Mouse (Mus musculus) embryonic facial prominence, embryonic 14.5 days (tissue): Measurements from ENCODE around the gene Hhipl1. TPM values are rescaled to one million over a fixed set of nuclear protein-coding genes. Genes with fewer than 3 reads are reported as not detected.

ENCODE experiments used
- ATAC-seq: fragments of 200-750 bp; cut with Nextera tagmentation; 2 replicates; pipeline ENCODE4 v1.8.0; 2017; ENCODE audit warnings: low read depth, moderate number of reproducible peaks, moderate TSS enrichment
- DNase-seq: peaks from one replicate; pipeline ENCODE4 v3.0.0-alpha.2; 2015; ENCODE audit warnings: low spot score
- H3K27ac ChIP-seq: fragments of 300-500 bp; sonication (generic); replicated peaks from 2 replicates; pipeline ENCODE4 v1.5.1; 2014; ENCODE audit warnings: low read depth, mild to moderate bottlenecking, low read length, moderate library complexity
- H3K27me3 ChIP-seq: fragments of 300-500 bp; sonication (generic); replicated peaks from 2 replicates; pipeline ENCODE4 v1.6.1; 2014; ENCODE audit warnings: low read length; ENCODE audit not compliant: control insufficient read depth, insufficient read depth
- H3K36me3 ChIP-seq: fragments of 300-500 bp; sonication (generic); 2 replicates; pipeline ENCODE4 v1.6.1; 2014; ENCODE audit warnings: low read length, mixed read lengths; ENCODE audit not compliant: control insufficient read depth, insufficient read depth
- H3K4me1 ChIP-seq: fragments of 300-500 bp; sonication (generic); 2 replicates; pipeline ENCODE4 v1.6.1; 2014; ENCODE audit warnings: antibody characterized with exemption, low read length; ENCODE audit not compliant: control insufficient read depth, insufficient read depth
- H3K4me2 ChIP-seq: fragments of 300-500 bp; sonication (generic); 2 replicates; pipeline ENCODE4 v1.6.1; 2014; ENCODE audit warnings: low read depth, mild to moderate bottlenecking, low read length, moderate library complexity, mixed read lengths
- H3K4me3 ChIP-seq: fragments of 300-500 bp; sonication (generic); 2 replicates; pipeline ENCODE4 v1.5.1; 2014; ENCODE audit warnings: low read depth, mild to moderate bottlenecking, low read length
- H3K9ac ChIP-seq: fragments of 300-500 bp; sonication (generic); 2 replicates; pipeline ENCODE4 v1.6.1; 2014; ENCODE audit warnings: low read depth, mild to moderate bottlenecking, low read length, moderate library complexity, mixed read lengths
- H3K9me3 ChIP-seq: fragments of 300-500 bp; sonication (generic); 2 replicates; pipeline ENCODE4 v1.6.1; 2016; ENCODE audit warnings: low read length; ENCODE audit not compliant: control insufficient read depth
- whole genome bisulfite sequencing: fragments of 180-500 bp; shearing (Covaris S2); extraction: QIAGEN DNeasy Blood & Tissue Kit; methylation state at CpG from one replicate; pipeline ENCODE4 v1.1.7; 2014; 5-methylcytosine and 5-hydroxymethylcytosine counted together
- polyA plus RNA-seq: library from polyadenylated mRNA; unstranded; fragments of >200 nt; fragmentation: Nextera tagmentation; extraction: Ambion mirVana; gene quantifications from 2 replicates; pipeline ENCODE4 v1.2.1, GENCODE M21; 2014

Gene Hhipl1
- 0.58 and 0.64 TPM in 2 replicates for polyA plus RNA-seq

DNA sequence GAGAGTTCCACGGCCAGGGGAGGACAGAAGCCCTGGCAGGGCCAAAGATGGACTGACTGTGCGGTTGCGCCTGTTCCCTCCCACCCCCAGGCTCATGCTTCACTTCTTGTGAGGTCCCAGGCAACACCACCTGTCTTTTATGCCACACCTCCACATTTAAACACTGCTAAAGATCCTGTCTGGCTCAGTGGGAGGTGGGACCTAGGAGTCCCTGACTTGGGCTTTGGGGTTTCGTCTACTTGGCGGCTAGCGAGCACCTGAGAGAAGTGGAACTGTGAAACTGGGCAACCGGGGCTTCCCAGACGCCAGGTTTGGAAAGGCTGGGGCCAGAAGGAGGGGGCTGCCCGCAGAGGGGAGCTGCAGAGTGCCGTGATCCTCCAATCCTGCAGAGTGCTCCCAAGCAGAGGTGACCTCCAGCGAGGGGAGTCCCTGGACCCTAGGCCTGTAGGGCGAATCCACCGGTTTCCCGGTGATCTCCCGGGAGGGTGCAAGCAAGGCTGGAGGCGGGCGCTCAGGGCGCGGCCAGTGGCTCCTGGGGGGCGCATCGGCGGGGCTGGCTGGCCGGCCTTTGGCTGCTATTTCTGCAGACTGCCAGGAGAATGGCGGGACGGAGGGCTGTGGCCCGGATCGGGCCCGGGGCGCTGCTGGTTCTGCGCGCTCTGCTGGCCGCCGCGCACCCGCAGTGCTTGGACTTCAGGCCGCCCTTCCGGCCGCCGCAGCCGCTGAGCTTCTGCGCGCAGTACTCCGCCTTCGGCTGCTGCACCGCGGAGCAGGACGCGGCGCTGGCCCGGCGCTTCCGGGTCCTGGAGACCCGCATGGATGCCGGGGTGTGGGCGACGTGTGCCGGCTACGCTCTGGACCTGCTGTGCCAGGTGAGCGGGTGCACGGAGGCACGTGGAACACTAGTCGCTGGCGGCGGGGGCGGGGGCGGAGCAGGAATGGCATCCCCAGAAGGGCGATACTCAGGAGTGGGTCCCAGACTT lies at the start of gene Hhipl1:
Gene Hhipl1, plus strand, starts transcription at position 459 of the 983 bp plus-strand sequence.
- Histone ChIP-seq H3K4me3 (peak within 1 kb of the TSS; percentile 57), H3K4me2 (peak within 1 kb of the TSS; percentile 98), H3K27me3 (peaks cover 28% of the 10 kb centered on the region), H3K27ac (no peak within 1 kb of the TSS), H3K4me1 (no peaks in the 10 kb centered on the region; the same call in 1 of the 2 replicates), H3K9ac (peak within 1 kb of the TSS; percentile 73), H3K36me3 (no peaks in the 10 kb centered on the region), H3K9me3 (no peaks in the 10 kb centered on the region)
- 6% methylated on average over 35 of the region's 67 CpGs for WGBS
- DNase-seq: peak; percentile 56
- ATAC-seq: peak; percentile 56; the same call in 1 of the 2 replicates

DNA sequence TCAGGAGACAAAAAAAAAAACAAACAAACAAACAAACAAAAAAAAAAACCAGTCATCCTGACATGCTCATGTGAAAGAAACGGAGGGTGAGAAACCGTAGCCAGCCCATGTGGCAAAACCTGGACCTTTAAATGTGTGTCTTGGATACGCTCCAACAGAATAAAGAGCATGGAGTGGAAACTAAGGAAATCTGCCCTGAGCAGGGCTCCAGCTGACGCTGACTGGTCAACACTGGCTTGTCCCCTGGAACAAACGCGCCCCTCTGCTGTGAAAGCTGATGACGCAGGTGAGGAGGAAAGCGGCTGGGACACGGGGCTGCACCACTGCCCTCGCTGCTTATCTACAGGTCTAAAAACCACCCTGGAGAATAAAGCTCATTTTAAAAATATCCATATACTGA lies 49.3 kb upstream of the Hhipl1 start:
- Histone ChIP-seq H3K9ac (no peak overlapping the region), H3K9me3 (no peaks in the 10 kb centered on the region), H3K4me1 (peaks cover 14% of the 10 kb centered on the region), H3K36me3 (no peaks in the 10 kb centered on the region), H3K27me3 (no peaks in the 10 kb centered on the region), H3K4me2 (no peak overlapping the region), H3K27ac (no peak overlapping the region), H3K4me3 (no peak overlapping the region)
- DNase-seq (no peak), ATAC-seq (no peak)
- WGBS: 47% methylated on average over 10 of the region's 10 CpGs

DNA sequence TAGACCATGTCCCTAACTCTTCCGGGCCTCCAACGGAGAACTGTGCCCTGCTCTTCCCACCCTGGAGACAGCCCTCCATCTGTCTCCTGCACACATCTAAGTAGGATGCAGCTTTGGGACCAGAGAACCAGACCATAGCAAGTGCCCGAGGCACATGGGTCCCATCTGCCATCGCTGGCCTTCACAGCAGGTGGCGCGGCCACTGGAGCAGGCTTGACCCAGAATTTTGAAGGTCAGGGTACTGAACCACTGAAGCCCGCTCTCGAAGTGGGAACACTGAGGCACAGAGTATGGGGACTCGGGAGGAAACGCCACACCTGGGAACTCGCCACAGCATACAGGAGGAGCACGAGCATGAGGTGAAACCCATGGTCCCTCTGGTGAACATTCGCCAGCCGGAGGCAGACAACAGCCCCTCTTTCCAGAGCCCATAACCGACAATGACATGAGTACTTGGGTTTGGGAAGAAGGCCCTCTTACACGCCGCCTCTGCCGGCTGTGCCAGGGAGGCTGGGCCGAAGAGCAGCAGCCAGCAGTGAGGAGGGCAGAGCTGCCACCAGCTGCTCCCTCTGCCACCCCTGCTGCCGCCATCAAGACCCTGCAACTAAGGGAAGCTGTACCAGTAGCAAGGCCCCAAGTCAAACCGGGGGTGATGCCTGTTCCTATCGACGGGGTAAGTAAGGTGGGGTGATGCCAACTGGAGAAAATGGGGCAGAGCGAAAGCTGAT lies 46.6 kb upstream of the Hhipl1 start:
- Histone ChIP-seq H3K4me1 (0 out of 2 replicates have a peak, but pooled peaks cover 8% of the 10 kb centered on the region), H3K4me3 (no peak overlapping the region), H3K4me2 (no peak overlapping the region), H3K9me3 (no peaks in the 10 kb centered on the region), H3K36me3 (no peaks in the 10 kb centered on the region), H3K9ac (no peak overlapping the region), H3K27ac (no peak overlapping the region), H3K27me3 (no peaks in the 10 kb centered on the region)
- WGBS: 83% methylated on average over 24 of the region's 24 CpGs
- ATAC-seq (no peak), DNase-seq (no peak)

DNA sequence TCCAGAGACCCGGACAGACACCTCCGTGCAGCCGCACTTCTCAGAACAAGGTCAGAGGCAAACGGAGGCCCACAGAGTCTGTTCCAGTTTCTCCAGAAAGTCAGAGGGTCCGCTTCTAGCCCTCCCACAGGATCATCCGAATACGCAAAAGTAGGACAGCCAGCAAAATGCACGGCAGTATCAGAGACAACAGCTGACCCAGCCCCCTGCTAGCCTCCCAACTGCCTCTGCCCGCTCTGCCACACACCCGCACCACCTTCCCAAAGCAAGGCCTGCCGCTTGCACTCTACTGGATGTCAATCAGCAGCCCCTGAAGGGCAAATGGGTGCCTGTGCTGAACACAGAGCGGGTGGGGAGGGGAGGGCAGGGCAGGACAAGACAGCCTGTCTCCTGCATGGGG lies 45.1 kb upstream of the Hhipl1 start:
- no peak overlapping the region for H3K9ac ChIP-seq
- H3K36me3 ChIP-seq: no peaks in the 10 kb centered on the region
- H3K4me1 ChIP-seq: peaks cover 19% of the 10 kb centered on the region
- 81% methylated on average over 12 of the region's 12 CpGs for WGBS
- no peak for DNase-seq
- no peak overlapping the region for H3K27ac ChIP-seq
- H3K4me3 ChIP-seq: no peak overlapping the region
- no peaks in the 10 kb centered on the region for H3K9me3 ChIP-seq
- H3K27me3 ChIP-seq: no peaks in the 10 kb centered on the region
- no peak for ATAC-seq
- H3K4me2 ChIP-seq: no peak overlapping the region

DNA sequence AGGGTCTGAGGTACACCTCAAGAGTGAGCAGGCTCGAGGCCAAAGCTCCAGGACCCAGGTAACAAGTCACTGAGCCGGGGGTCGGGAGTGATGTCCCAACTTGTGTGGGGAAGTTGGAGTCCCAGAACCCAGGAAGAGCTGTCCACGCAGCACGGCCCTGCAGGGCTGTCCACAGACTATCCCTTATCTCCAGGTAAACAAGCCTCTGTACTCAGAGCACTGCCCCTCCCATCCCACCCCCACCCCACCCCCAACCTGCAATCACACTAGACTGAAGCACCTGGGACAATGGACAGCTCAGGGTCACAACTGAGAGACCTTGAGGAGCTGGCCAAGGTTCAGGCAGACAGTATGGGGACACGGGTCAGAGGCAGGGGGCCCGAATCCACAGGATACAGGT lies 41.2 kb upstream of the Hhipl1 start:
- 82% methylated on average over 7 of the region's 7 CpGs for WGBS
- Histone ChIP-seq H3K4me1 (peaks cover 24% of the 10 kb centered on the region), H3K27ac (no peak overlapping the region), H3K9ac (no peak overlapping the region), H3K27me3 (no peaks in the 10 kb centered on the region), H3K4me3 (no peak overlapping the region), H3K9me3 (no peaks in the 10 kb centered on the region), H3K4me2 (no peak overlapping the region), H3K36me3 (no peaks in the 10 kb centered on the region)
- no peak for DNase-seq
- no peak for ATAC-seq

- Histone ChIP-seq H3K4me1 (peaks cover 29% of the 10 kb centered on the region), H3K9ac (no peak overlapping the region; the same call in 1 of the 2 replicates), H3K9me3 (no peaks in the 10 kb centered on the region), H3K27ac (no peak overlapping the region; the same call in 1 of the 2 replicates), H3K36me3 (no peaks in the 10 kb centered on the region), H3K4me2 (peak overlapping the region; percentile 41), H3K4me3 (no peak overlapping the region), H3K27me3 (no peaks in the 10 kb centered on the region)
- ATAC-seq (peak; percentile 74; the same call in 1 of the 2 replicates), DNase-seq (peak; percentile 74)
- 26% methylated on average over 25 of the region's 27 CpGs for WGBS
Measured at GRCm38 (mm10) chr12:108265831-108266619, 40.0 kb upstream of the Hhipl1 start.

- Histone ChIP-seq H3K27me3 (no peaks in the 10 kb centered on the region), H3K36me3 (no peaks in the 10 kb centered on the region), H3K4me1 (peaks cover 44% of the 10 kb centered on the region), H3K4me2 (no peak overlapping the region), H3K9ac (no peak overlapping the region), H3K4me3 (no peak overlapping the region), H3K27ac (no peak overlapping the region), H3K9me3 (no peaks in the 10 kb centered on the region)
- WGBS: 79% methylated on average over 7 of the region's 7 CpGs
- no peak for ATAC-seq
- DNase-seq: no peak
Measured at GRCm38 (mm10) chr12:108267653-108268052, 38.4 kb upstream of the Hhipl1 start.

DNA sequence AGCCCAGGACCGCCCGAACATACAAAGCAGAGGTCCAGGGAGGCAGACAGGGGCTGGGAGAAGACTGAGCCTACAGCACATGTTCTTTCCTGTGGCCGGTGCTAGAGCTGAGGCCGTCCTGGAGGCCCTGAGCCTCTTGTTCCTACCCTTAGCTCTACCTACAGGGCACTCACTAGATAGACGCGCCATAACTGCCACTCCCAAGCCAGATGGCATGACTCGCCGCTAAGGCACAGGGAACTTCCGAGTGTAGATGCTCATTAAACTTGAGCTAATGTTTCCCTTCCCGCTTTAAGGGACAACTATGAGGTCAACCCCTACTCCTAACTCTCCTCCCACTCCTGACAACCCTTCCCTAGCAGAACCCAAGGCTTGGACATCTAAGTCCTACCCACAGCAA lies 37.1 kb upstream of the Hhipl1 start:
- peaks cover 58% of the 10 kb centered on the region for H3K4me1 ChIP-seq
- ATAC-seq (no peak), DNase-seq (no peak)
- no peaks in the 10 kb centered on the region for H3K27me3 ChIP-seq
- no peak overlapping the region for H3K4me3 ChIP-seq
- H3K27ac ChIP-seq: no peak overlapping the region
- no peak overlapping the region for H3K9ac ChIP-seq
- 95% methylated on average over 8 of the region's 10 CpGs for WGBS
- no peaks in the 10 kb centered on the region for H3K36me3 ChIP-seq
- no peak overlapping the region for H3K4me2 ChIP-seq
- no peaks in the 10 kb centered on the region for H3K9me3 ChIP-seq
